Mouse (Mus musculus) embryonic facial prominence, embryonic 11.5 days (tissue): ENCODE measurements around the gene Col13a1. TPM values are rescaled to one million over a fixed set of nuclear protein-coding genes. Genes with fewer than 3 reads are reported as not detected.

ENCODE experiments used
- ATAC-seq: fragments of 200-750 bp; cut with Nextera tagmentation; replicated peaks from 2 replicates; pipeline ENCODE4 v1.8.0; 2017; ENCODE audit warnings: low read depth; ENCODE audit not compliant: insufficient number of reproducible peaks, low FRiP score, low TSS enrichment
- DNase-seq: peaks from one replicate; pipeline ENCODE4 v3.0.0-alpha.2; 2015; ENCODE audit warnings: low spot score
- H3K27ac ChIP-seq: fragments of 300-500 bp; sonication (generic); replicated peaks from 2 replicates; pipeline ENCODE4 v1.5.1; 2014; ENCODE audit warnings: mild to moderate bottlenecking, low read depth, low read length, control low read depth
- H3K27me3 ChIP-seq: fragments of 300-500 bp; sonication (generic); 2 replicates; pipeline ENCODE4 v1.6.1; 2014; ENCODE audit warnings: mild to moderate bottlenecking, low read length, moderate library complexity, mixed read lengths; ENCODE audit not compliant: control insufficient read depth, insufficient read depth
- H3K36me3 ChIP-seq: fragments of 300-500 bp; sonication (generic); replicated peaks from 2 replicates; pipeline ENCODE4 v1.6.1; 2014; ENCODE audit warnings: low read depth, mild to moderate bottlenecking, low read length, moderate library complexity, mixed read lengths; ENCODE audit not compliant: control insufficient read depth, insufficient read depth
- H3K4me1 ChIP-seq: fragments of 300-500 bp; sonication (generic); 2 replicates; pipeline ENCODE4 v1.6.1; 2014; ENCODE audit warnings: low read length, mixed read lengths; ENCODE audit not compliant: control insufficient read depth, insufficient read depth
- H3K4me2 ChIP-seq: fragments of 300-500 bp; sonication (generic); 2 replicates; pipeline ENCODE4 v1.6.1; 2014; ENCODE audit warnings: low read depth, mild to moderate bottlenecking, control low read depth, low read length, moderate library complexity
- H3K4me3 ChIP-seq: fragments of 300-500 bp; sonication (generic); 2 replicates; pipeline ENCODE4 v1.5.1; 2014; ENCODE audit warnings: low read depth, low read length, control low read depth
- H3K9ac ChIP-seq: fragments of 300-500 bp; sonication (generic); replicated peaks from 2 replicates; pipeline ENCODE4 v1.6.1; 2014; ENCODE audit warnings: mild to moderate bottlenecking, control low read depth, low read length
- H3K9me3 ChIP-seq: fragments of 300-500 bp; sonication (generic); replicated peaks from 2 replicates; pipeline ENCODE4 v1.6.1; 2016; ENCODE audit warnings: mild to moderate bottlenecking, low read length, inconsistent platforms, mixed read lengths; ENCODE audit not compliant: control insufficient read depth
- WGBS: fragments of 180-500 bp; shearing (Covaris S2); extraction: QIAGEN DNeasy Blood & Tissue Kit; methylation state at CpG from one replicate; pipeline ENCODE4 v1.1.7; 2014; 5-methylcytosine and 5-hydroxymethylcytosine counted together
- polyA plus RNA-seq: library from polyadenylated mRNA; unstranded; fragments of >200 nt; fragmentation: Nextera tagmentation; extraction: Ambion mirVana; gene quantifications from 2 replicates; pipeline ENCODE4 v1.2.1, GENCODE M21; 2014

Gene Col13a1
- polyA plus RNA-seq, 1 experiment from 2014 or later: 4.6 TPM

- Histone ChIP-seq H3K4me2 (no peak overlapping the region), H3K27ac (no peak overlapping the region), H3K4me1 (peaks cover 2% of the 10 kb centered on the region; the same call in 1 of the 2 replicates), H3K9ac (no peak overlapping the region), H3K27me3 (no peaks in the 10 kb centered on the region), H3K9me3 (no peaks in the 10 kb centered on the region), H3K4me3 (no peak overlapping the region), H3K36me3 (no peaks in the 10 kb centered on the region)
- ATAC-seq (no peak), DNase-seq (no peak)
- 91% methylated on average over 11 of the region's 11 CpGs for WGBS
These were observed 146.2 kb downstream of the Col13a1 start for GRCm38 (mm10) chr10:61832713-61833112.

- Histone ChIP-seq H3K9me3 (no peaks in the 10 kb centered on the region), H3K9ac (no peak overlapping the region), H3K36me3 (no peaks in the 10 kb centered on the region), H3K27me3 (no peaks in the 10 kb centered on the region), H3K27ac (no peak overlapping the region), H3K4me1 (peaks cover 6% of the 10 kb centered on the region), H3K4me2 (no peak overlapping the region), H3K4me3 (no peak overlapping the region)
- DNase-seq (peak; percentile 65), ATAC-seq (no peak)
- 73% methylated on average over 6 of the region's 6 CpGs for WGBS
These were observed 147.2 kb downstream of the Col13a1 start for GRCm38 (mm10) chr10:61831741-61832140.

- DNase-seq (no peak), ATAC-seq (no peak)
- H3K27me3 ChIP-seq: no peaks in the 10 kb centered on the region
- no peak overlapping the region for H3K4me3 ChIP-seq
- H3K4me1 ChIP-seq: peaks cover 9% of the 10 kb centered on the region
- no peak overlapping the region for H3K27ac ChIP-seq
- H3K9ac ChIP-seq: no peak overlapping the region
- 61% methylated on average over 12 of the region's 12 CpGs for WGBS
- H3K4me2 ChIP-seq: no peak overlapping the region
- H3K36me3 ChIP-seq: no peaks in the 10 kb centered on the region
- no peaks in the 10 kb centered on the region for H3K9me3 ChIP-seq
These were observed 147.7 kb downstream of the Col13a1 start for GRCm38 (mm10) chr10:61831251-61831650.

GRCm38 (mm10) chr10:61830817-61831216 is 148.1 kb downstream of the Col13a1 start:
- H3K27me3 ChIP-seq: no peaks in the 10 kb centered on the region
- no peak overlapping the region for H3K27ac ChIP-seq
- no peak overlapping the region for H3K4me2 ChIP-seq
- no peak overlapping the region for H3K4me3 ChIP-seq
- no peak overlapping the region for H3K9ac ChIP-seq
- H3K4me1 ChIP-seq: peaks cover 9% of the 10 kb centered on the region
- H3K36me3 ChIP-seq: no peaks in the 10 kb centered on the region
- ATAC-seq (no peak), DNase-seq (no peak)
- H3K9me3 ChIP-seq: no peaks in the 10 kb centered on the region
- WGBS: 54% methylated on average over 9 of the region's 9 CpGs

- H3K27ac ChIP-seq: no peak overlapping the region
- ATAC-seq (no peak), DNase-seq (no peak)
- no peaks in the 10 kb centered on the region for H3K27me3 ChIP-seq
- H3K4me2 ChIP-seq: no peak overlapping the region
- no peak overlapping the region for H3K4me3 ChIP-seq
- WGBS: 49% methylated on average over 3 of the region's 4 CpGs
- H3K9ac ChIP-seq: no peak overlapping the region
- H3K4me1 ChIP-seq: peaks cover 9% of the 10 kb centered on the region
- no peaks in the 10 kb centered on the region for H3K36me3 ChIP-seq
- H3K9me3 ChIP-seq: no peaks in the 10 kb centered on the region
These were observed 149.9 kb downstream of the Col13a1 start for GRCm38 (mm10) chr10:61829046-61829445.

GRCm38 (mm10) chr10:61827950-61828936 is 150.7 kb downstream of the Col13a1 start:
- no peaks in the 10 kb centered on the region for H3K9me3 ChIP-seq
- no peak overlapping the region for H3K4me2 ChIP-seq
- H3K4me1 ChIP-seq: peaks cover 9% of the 10 kb centered on the region
- H3K27ac ChIP-seq: peak overlapping the region; percentile 36; the same call in 1 of the 2 replicates
- ATAC-seq: no peak
- H3K4me3 ChIP-seq: no peak overlapping the region
- no peaks in the 10 kb centered on the region for H3K36me3 ChIP-seq
- WGBS: 64% methylated on average over 32 of the region's 32 CpGs
- peak; percentile 72 for DNase-seq
- no peak overlapping the region for H3K9ac ChIP-seq
- no peaks in the 10 kb centered on the region for H3K27me3 ChIP-seq

GRCm38 (mm10) chr10:61826753-61827435 is 152.0 kb downstream of the Col13a1 start:
- Histone ChIP-seq H3K36me3 (no peaks in the 10 kb centered on the region), H3K9me3 (no peaks in the 10 kb centered on the region), H3K27me3 (no peaks in the 10 kb centered on the region), H3K9ac (0 out of 2 replicates have a peak overlapping the region, but pooled peaks have one; percentile 15), H3K4me1 (peaks cover 11% of the 10 kb centered on the region), H3K4me3 (no peak overlapping the region), H3K4me2 (no peak overlapping the region), H3K27ac (peak overlapping the region; percentile 36)
- DNase-seq: peak; percentile 76
- ATAC-seq: peak; percentile 66
- 9% methylated on average over 16 of the region's 16 CpGs for WGBS
